26 mouse cellular contexts compared by ENCODE assay signal in genomic region chr4:10404438-10404837, GRCm38 (mm10).
A peak's percentile ranks its signal among the peaks of the same experiment; 100 is the strongest.
DNase-seq lines count a peak whose midpoint lies in the region; ATAC-seq lines count a peak whose summit lies in the region.
"Had no signal": no experiment of that assay in that cellular context is flagged by ENCODE, and none has a peak within 500 bp of the region (broad histone marks: within the 10 kb centered on the region; RNA-seq: fewer than 3 reads in every experiment).

No protein-coding gene starts in this region.

- peak; percentile 63 for ATAC-seq in heart, embryonic 12.5 days (ENCODE audit: insufficient number of reproducible peaks, low FRiP score)
- ATAC-seq in midbrain, embryonic 14.5 days (ENCODE audit: low FRiP score, low TSS enrichment) = no peak
- ATAC-seq: forebrain, postnatal 0 days; intestine, embryonic 16.5 days; midbrain, embryonic 15.5 days had no signal

- no peaks in the 10 kb centered on the region for H3K36me3 ChIP-seq in heart, embryonic 12.5 days
- H3K36me3 ChIP-seq in midbrain, embryonic 14.5 days (ENCODE audit: control insufficient read depth, insufficient read depth, low read length) = no peaks in the 10 kb centered on the region
- no peaks in the 10 kb centered on the region for H3K36me3 ChIP-seq in midbrain, embryonic 10.5 days
- H3K36me3 ChIP-seq: embryonic facial prominence, embryonic 12.5 days; hindbrain, embryonic 13.5 days; limb, embryonic 10.5 days; limb, embryonic 15.5 days; midbrain, embryonic 15.5 days had no signal

- peak overlapping the region; percentile 24; the same call in 1 of the 2 replicates for H3K4me2 ChIP-seq in heart, embryonic 12.5 days
- no peak overlapping the region for H3K4me2 ChIP-seq in midbrain, embryonic 14.5 days (ENCODE audit: low read length)
- H3K4me2 ChIP-seq: embryonic facial prominence, embryonic 12.5 days; hindbrain, embryonic 13.5 days; limb, embryonic 15.5 days; midbrain, embryonic 15.5 days had no signal

- H3K9ac ChIP-seq in heart, embryonic 12.5 days = no peak overlapping the region
- H3K9ac ChIP-seq in midbrain, embryonic 14.5 days (replicated peaks; ENCODE audit: low read length) = no peak overlapping the region
- H3K9ac ChIP-seq: embryonic facial prominence, embryonic 12.5 days; forebrain, postnatal 0 days; hindbrain, embryonic 13.5 days; limb, embryonic 15.5 days; midbrain, embryonic 15.5 days had no signal

- no peak overlapping the region for H3K4me3 ChIP-seq in heart, embryonic 12.5 days
- no peak overlapping the region for H3K4me3 ChIP-seq in midbrain, embryonic 14.5 days (replicated peaks; ENCODE audit: low read depth, low read length)
- no peak overlapping the region for H3K4me3 ChIP-seq in midbrain, embryonic 10.5 days
- H3K4me3 ChIP-seq: embryonic facial prominence, embryonic 12.5 days; erythroblast, embryonic 14.5 days; hindbrain, embryonic 13.5 days; limb, embryonic 10.5 days; limb, embryonic 15.5 days; midbrain, embryonic 15.5 days had no signal

- H3K27ac ChIP-seq in heart, embryonic 12.5 days (ENCODE audit: poor library complexity, severe bottlenecking) = peak overlapping the region; percentile 54; the same call in 1 of the 2 replicates
- H3K27ac ChIP-seq in midbrain, embryonic 14.5 days (replicated peaks; ENCODE audit: low read depth, low read length) = no peak overlapping the region
- H3K27ac ChIP-seq in midbrain, embryonic 10.5 days (replicated peaks) = no peak overlapping the region
- H3K27ac ChIP-seq: embryonic facial prominence, embryonic 12.5 days; hindbrain, embryonic 13.5 days; limb, embryonic 10.5 days; limb, embryonic 15.5 days; macrophage; midbrain, embryonic 15.5 days had no signal

- H3K27me3 ChIP-seq in heart, embryonic 12.5 days (replicated peaks) = no peaks in the 10 kb centered on the region
- no peaks in the 10 kb centered on the region for H3K27me3 ChIP-seq in midbrain, embryonic 14.5 days (ENCODE audit: control insufficient read depth, insufficient read depth, low read length)
- no peaks in the 10 kb centered on the region for H3K27me3 ChIP-seq in midbrain, embryonic 10.5 days (ENCODE audit: low read depth, poor library complexity, severe bottlenecking)
- H3K27me3 ChIP-seq: CH12.LX; embryonic facial prominence, embryonic 12.5 days; hindbrain, embryonic 13.5 days; limb, embryonic 15.5 days; midbrain, embryonic 15.5 days had no signal

- peaks cover 16% of the 10 kb centered on the region for H3K4me1 ChIP-seq in heart, embryonic 12.5 days (replicated peaks)
- no peaks in the 10 kb centered on the region for H3K4me1 ChIP-seq in midbrain, embryonic 14.5 days (ENCODE audit: control insufficient read depth, insufficient read depth, low read length)
- peaks cover 7% of the 10 kb centered on the region for H3K4me1 ChIP-seq in midbrain, embryonic 10.5 days
- H3K4me1 ChIP-seq: embryonic facial prominence, embryonic 12.5 days; hindbrain, embryonic 13.5 days; limb, embryonic 10.5 days; limb, embryonic 15.5 days; midbrain, embryonic 15.5 days had no signal

- 8% methylated on average over 5 of the region's 5 CpGs for WGBS in heart, embryonic 12.5 days
- WGBS in midbrain, embryonic 14.5 days = 61% methylated on average over 5 of the region's 5 CpGs
- 62% methylated on average over 5 of the region's 5 CpGs for WGBS in midbrain, embryonic 10.5 days

- H3K9me3 ChIP-seq in heart, embryonic 12.5 days (replicated peaks) = no peaks in the 10 kb centered on the region
- no peaks in the 10 kb centered on the region for H3K9me3 ChIP-seq in midbrain, embryonic 14.5 days (ENCODE audit: control insufficient read depth, low read length)
- H3K9me3 ChIP-seq in midbrain, embryonic 10.5 days (replicated peaks) = no peaks in the 10 kb centered on the region
- H3K9me3 ChIP-seq: embryonic facial prominence, embryonic 12.5 days; hindbrain, embryonic 13.5 days; limb, embryonic 10.5 days; limb, embryonic 15.5 days; midbrain, embryonic 15.5 days had no signal

- DNase-seq in embryo, embryonic 11 days = peak; percentile 9
- no peak for DNase-seq in embryo, embryonic 10 days (ENCODE audit: low spot score)
- no peak for DNase-seq in heart, postnatal 4 days
- peak; percentile 2 for DNase-seq in midbrain, embryonic 14.5 days
- DNase-seq in midbrain, embryonic 10.5 days (ENCODE audit: low spot score) = no peak
- no peak for DNase-seq in thymus, postnatal 36 days
- DNase-seq in layer of hippocampus, adult 18-20 months (ENCODE audit: low spot score in 2 of 2) = no peak
- DNase-seq: adrenal gland, adult 8-10 months; cerebellum, adult 2 months; cerebellum, postnatal 14 days; forebrain, postnatal 0 days; gastrocnemius, postnatal 10 days; kidney, adult 8-10 months; layer of hippocampus, adult 9-11 months; right cerebral cortex, postnatal 25 days; thymus, postnatal 14 days had no signal

Comparison
In these comparisons a context has a peak if more than half of its experiments do, and no peak if none do; other contexts are left out.
1. DNase-seq: peak in embryo, embryonic 11 days (single experiment) and midbrain, embryonic 14.5 days (single experiment); none in embryo, embryonic 10 days (single experiment), heart, postnatal 4 days (single experiment), midbrain, embryonic 10.5 days (single experiment), thymus, postnatal 36 days (0 of 2) and layer of hippocampus, adult 18-20 months (0 of 2).